Mouse (Mus musculus) myocyte (in vitro differentiated cells): ENCODE results near the gene Hdac5. TPM values are rescaled to one million over a fixed set of nuclear protein-coding genes. Genes with fewer than 3 reads are reported as not detected.

Experiments used
- H3K27me3 ChIP-seq: one replicate; pipeline ENCODE4 v1.6.1; 2011; ENCODE audit not compliant: control insufficient read depth, insufficient read depth, insufficient read length
- H3K36me3 ChIP-seq: one replicate; pipeline ENCODE4 v1.6.1; 2011; ENCODE audit not compliant: control insufficient read depth, insufficient read depth
- H3K4me2 ChIP-seq: one replicate; pipeline ENCODE4 v1.6.1; 2011; ENCODE audit warnings: low read depth, control low read depth
- H3K4me3 ChIP-seq: one replicate; pipeline ENCODE4 v1.5.1; 2011; ENCODE audit warnings: mild to moderate bottlenecking, control low read depth, moderate library complexity
- H3K79me2 ChIP-seq: one replicate; pipeline ENCODE4 v1.6.1; 2011; ENCODE audit not compliant: control insufficient read depth, insufficient read depth
- H3ac ChIP-seq: one replicate; pipeline ENCODE4 v1.6.1; 2011; ENCODE audit not compliant: control insufficient read depth, insufficient read length
- CEBPB ChIP-seq: IDR thresholded peaks from 2 replicates; pipeline ENCODE4 v1.6.1; 2011; ENCODE audit warnings: mild to moderate bottlenecking, moderate library complexity; ENCODE audit not compliant: poor library complexity, insufficient read depth, severe bottlenecking
- E2F4 ChIP-seq: IDR thresholded peaks from one replicate; pipeline ENCODE4 v1.6.1; 2011; ENCODE audit warnings: mild to moderate bottlenecking, control low read depth, moderate library complexity; ENCODE audit not compliant: insufficient read depth
- MAX ChIP-seq: IDR thresholded peaks from one replicate; pipeline ENCODE4 v1.6.1; 2011; ENCODE audit warnings: low read depth, mild to moderate bottlenecking, control low read depth
- MYOD1 ChIP-seq, 3 experiments: IDR thresholded peaks; one replicate each; pipeline ENCODE4 v1.6.1; 2011; ENCODE audit warnings: control low read depth in 2 of 3, low read depth in 2 of 3, mild to moderate bottlenecking in 2 of 3, moderate library complexity in 1 of 3; ENCODE audit not compliant: insufficient read length in 2 of 3, control insufficient read depth in 1 of 3
- MYOG ChIP-seq, 3 experiments: IDR thresholded peaks; one replicate each; pipeline ENCODE4 v1.6.1; 2011; ENCODE audit warnings: control low read depth in 2 of 3, low read depth in 2 of 3, mild to moderate bottlenecking in 2 of 3; ENCODE audit not compliant: insufficient read length in 2 of 3, control insufficient read depth in 1 of 3, insufficient read depth in 1 of 3
- POLR2A ChIP-seq: IDR thresholded peaks from one replicate; pipeline ENCODE4 v1.6.1; 2011; ENCODE audit warnings: low read depth, mild to moderate bottlenecking, control low read depth, moderate library complexity; ENCODE audit not compliant: insufficient read length
- POLR2AphosphoS2 ChIP-seq: IDR thresholded peaks from one replicate; pipeline ENCODE4 v1.6.1; 2011; ENCODE audit warnings: low read depth, control low read depth; ENCODE audit not compliant: insufficient read length
- SRF ChIP-seq: IDR thresholded peaks from one replicate; pipeline ENCODE4 v1.6.1; 2011; ENCODE audit warnings: low read depth; ENCODE audit not compliant: control insufficient read depth, insufficient read length
- TCF12 ChIP-seq: IDR thresholded peaks from one replicate; pipeline ENCODE4 v1.6.1; 2011; ENCODE audit warnings: mild to moderate bottlenecking, control low read depth; ENCODE audit not compliant: poor library complexity, insufficient read depth, severe bottlenecking
- TCF3 ChIP-seq: IDR thresholded peaks from one replicate; pipeline ENCODE4 v1.6.1; 2011; ENCODE audit warnings: low read depth, control low read depth; ENCODE audit not compliant: insufficient read length
- USF1 ChIP-seq: IDR thresholded peaks from one replicate; pipeline ENCODE4 v1.6.1; 2011; ENCODE audit warnings: low read depth, mild to moderate bottlenecking, control low read depth, moderate library complexity
- polyA plus RNA-seq: library from polyadenylated mRNA; unstranded; fragments of >200 nt; fragmentation: generic; extraction: Trizol; gene quantifications from one replicate; pipeline ENCODE4 v1.2.1, GENCODE M21; 2012; ENCODE audit warnings: missing spikeins

Gene Hdac5
- polyA plus RNA-seq: 77.3 TPM

DNA sequence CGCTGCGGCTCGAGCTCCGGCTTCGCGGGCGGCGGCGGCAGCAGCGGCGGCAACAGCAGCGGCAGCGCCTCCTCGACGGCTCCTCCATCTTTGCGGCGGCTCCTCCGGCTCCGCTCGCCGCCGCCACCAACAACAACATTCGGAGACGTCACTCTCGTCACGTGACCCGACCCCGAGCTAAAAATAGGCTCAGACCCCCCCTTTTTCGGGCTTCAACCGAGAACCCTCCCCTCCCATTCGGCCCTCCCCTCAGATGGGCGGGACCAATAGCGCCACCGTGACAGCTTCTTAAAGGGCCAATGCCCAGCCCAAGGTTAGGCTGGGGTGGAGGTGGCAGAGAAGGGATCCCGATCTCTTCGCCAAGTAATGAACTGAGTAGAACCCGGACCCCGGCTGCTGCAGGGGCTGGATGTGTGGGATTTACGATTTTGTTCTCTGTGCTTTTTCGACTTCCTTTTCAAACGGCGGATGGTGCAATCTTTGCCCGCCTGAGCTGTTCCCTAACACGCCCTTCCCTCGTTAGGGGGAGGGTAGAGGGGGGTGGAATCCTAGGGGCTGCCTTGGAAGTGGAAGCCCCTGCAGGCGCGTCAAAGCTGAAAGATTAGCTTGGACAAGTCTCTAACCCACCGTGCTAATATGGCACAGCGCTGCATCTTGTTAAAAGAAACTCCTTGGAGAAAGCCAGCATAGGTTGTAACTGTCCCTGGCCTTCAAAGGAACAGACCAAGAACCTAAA is at the start of gene Hdac5:
Gene Hdac5, minus strand, starts transcription at position 161 of the 736 bp plus-strand sequence.
- Histone ChIP-seq H3K4me3 (peak within 1 kb of the TSS; percentile 36), H3ac (peak within 1 kb of the TSS; percentile 51), H3K36me3 (no peaks in the 10 kb centered on the region), H3K27me3 (no peaks in the 10 kb centered on the region), H3K4me2 (peak within 1 kb of the TSS; percentile 89), H3K79me2 (peaks cover 4% of the 10 kb centered on the region)
- TF ChIP-seq POLR2A: peak; percentile 86
- no peak for TF ChIP-seq TCF3
- TF ChIP-seq MYOG (IDR thresholded peaks at IDR 0.05; ENCODE audit: control insufficient read depth in 1 of 3, insufficient read depth in 1 of 3, insufficient read length in 2 of 3, low read depth in 2 of 3): no peak
- TF ChIP-seq POLR2AphosphoS2: peak; percentile 76
- TF ChIP-seq TCF12: no peak
- TF ChIP-seq USF1: peak; percentile 94
- no peak for TF ChIP-seq MYOD1 (IDR thresholded peaks at IDR 0.05; ENCODE audit: control insufficient read depth in 1 of 3, insufficient read length in 2 of 3, low read depth in 2 of 3)

- Histone ChIP-seq H3K4me3 (no peak overlapping the region), H3K36me3 (no peaks in the 10 kb centered on the region), H3K79me2 (no peaks in the 10 kb centered on the region), H3K4me2 (no peak overlapping the region), H3ac (no peak overlapping the region), H3K27me3 (peaks cover 6% of the 10 kb centered on the region)
- TF ChIP-seq MAX (no peak), E2F4 (no peak), SRF (no peak), CEBPB (no peak), MYOD1 (IDR thresholded peaks at IDR 0.05; ENCODE audit: control insufficient read depth in 1 of 3, insufficient read length in 2 of 3, low read depth in 2 of 3) (no peak), POLR2A (no peak), USF1 (no peak), MYOG (IDR thresholded peaks at IDR 0.05; ENCODE audit: control insufficient read depth in 1 of 3, insufficient read depth in 1 of 3, insufficient read length in 2 of 3, low read depth in 2 of 3) (no peak)
Observed at GRCm38 (mm10) chr11:102279595-102279994, 49.6 kb upstream of the Hdac5 start.

- TF ChIP-seq E2F4 (no peak), MYOD1 (IDR thresholded peaks at IDR 0.05; ENCODE audit: control insufficient read depth in 1 of 3, insufficient read length in 2 of 3, low read depth in 2 of 3) (peak in 1 of 3 experiments; percentile 22), MYOG (IDR thresholded peaks at IDR 0.05; ENCODE audit: control insufficient read depth in 1 of 3, insufficient read depth in 1 of 3, insufficient read length in 2 of 3, low read depth in 2 of 3) (peak in 2 of 3 experiments; percentile 34 to 54)
- H3K36me3 ChIP-seq: no peaks in the 10 kb centered on the region
- no peak overlapping the region for H3K4me2 ChIP-seq
Observed at GRCm38 (mm10) chr11:102277754-102278153, 47.8 kb upstream of the Hdac5 start.

GRCm38 (mm10) chr11:102276411-102276915 is 46.5 kb upstream of the Hdac5 start:
- H3K4me2 ChIP-seq: no peak overlapping the region
- peaks cover 6% of the 10 kb centered on the region for H3K27me3 ChIP-seq
- no peaks in the 10 kb centered on the region for H3K36me3 ChIP-seq
- H3ac ChIP-seq: no peak overlapping the region
- TF ChIP-seq MAX (no peak), MYOD1 (IDR thresholded peaks at IDR 0.05; ENCODE audit: control insufficient read depth in 1 of 3, insufficient read length in 2 of 3, low read depth in 2 of 3) (no peak)
- H3K4me3 ChIP-seq: no peak overlapping the region
- H3K79me2 ChIP-seq: no peaks in the 10 kb centered on the region

More at GRCm38 (mm10) chr11:102277754-102278153, 47.8 kb upstream of the Hdac5 start:
- Histone ChIP-seq H3K79me2 (no peaks in the 10 kb centered on the region), H3ac (no peak overlapping the region), H3K27me3 (peaks cover 6% of the 10 kb centered on the region), H3K4me3 (no peak overlapping the region)

- H3ac ChIP-seq: no peak within 1 kb of the TSS
- no peaks in the 10 kb centered on the region for H3K79me2 ChIP-seq
- no peaks in the 10 kb centered on the region for H3K27me3 ChIP-seq
- no peak within 1 kb of the TSS for H3K4me3 ChIP-seq
- H3K4me2 ChIP-seq: peak within 1 kb of the TSS; percentile 42
- TF ChIP-seq POLR2A: no peak
- peak in 2 of 3 experiments; percentile 75 to 76 for TF ChIP-seq MYOG (IDR thresholded peaks at IDR 0.05; ENCODE audit: control insufficient read depth in 1 of 3, insufficient read depth in 1 of 3, insufficient read length in 2 of 3, low read depth in 2 of 3)
- peak in 1 of 3 experiments; percentile 52 for TF ChIP-seq MYOD1 (IDR thresholded peaks at IDR 0.05; ENCODE audit: control insufficient read depth in 1 of 3, insufficient read length in 2 of 3, low read depth in 2 of 3)
- H3K36me3 ChIP-seq: no peaks in the 10 kb centered on the region
Observed at GRCm38 (mm10) chr11:102268520-102269244, 38.7 kb upstream of the Hdac5 start, which contains the start of gene Asb16. Gene Asb16, plus strand, starts transcription at chr11:102268743.
